Mouse (Mus musculus) limb, embryonic 14.5 days (tissue): ENCODE results near the gene Gm2115. TPM values are rescaled to one million over a fixed set of nuclear protein-coding genes. Genes with fewer than 3 reads are reported as not detected.

Source experiments
- ATAC-seq: fragments of 200-750 bp; cut with Nextera tagmentation; 2 replicates; pipeline ENCODE4 v1.8.0; 2017; ENCODE audit warnings: low read depth, moderate number of reproducible peaks, moderate TSS enrichment; ENCODE audit not compliant: low FRiP score
- DNase-seq: peaks from one replicate; pipeline ENCODE4 v3.0.0-alpha.2; 2015; ENCODE audit warnings: low spot score
- H3K27ac ChIP-seq: fragments of 300-500 bp; sonication (generic); replicated peaks from 2 replicates; pipeline ENCODE4 v1.5.1; 2014; ENCODE audit warnings: low read depth, mild to moderate bottlenecking, low read length, moderate library complexity, mixed read lengths
- H3K27me3 ChIP-seq: fragments of 300-500 bp; sonication (generic); 2 replicates; pipeline ENCODE4 v1.6.1; 2014; ENCODE audit warnings: low read length, mixed read lengths; ENCODE audit not compliant: control insufficient read depth, insufficient read depth
- H3K36me3 ChIP-seq: fragments of 300-500 bp; sonication (generic); 2 replicates; pipeline ENCODE4 v1.6.1; 2014; ENCODE audit warnings: mild to moderate bottlenecking, low read length, moderate library complexity, mixed read lengths; ENCODE audit not compliant: control insufficient read depth, insufficient read depth
- H3K4me1 ChIP-seq: fragments of 300-500 bp; sonication (generic); 2 replicates; pipeline ENCODE4 v1.6.1; 2014; ENCODE audit warnings: antibody characterized with exemption, low read length, mixed read lengths; ENCODE audit not compliant: control insufficient read depth, insufficient read depth
- H3K4me2 ChIP-seq: fragments of 300-500 bp; sonication (generic); replicated peaks from 2 replicates; pipeline ENCODE4 v1.6.1; 2014; ENCODE audit warnings: low read depth, mild to moderate bottlenecking, low read length, moderate library complexity; ENCODE audit not compliant: severe bottlenecking
- H3K4me3 ChIP-seq: fragments of 300-500 bp; sonication (generic); replicated peaks from 2 replicates; pipeline ENCODE4 v1.5.1; 2014; ENCODE audit warnings: low read length
- H3K9ac ChIP-seq: fragments of 300-500 bp; sonication (generic); 2 replicates; pipeline ENCODE4 v1.6.1; 2014; ENCODE audit warnings: mild to moderate bottlenecking, low read depth, low read length, moderate library complexity; ENCODE audit not compliant: severe bottlenecking
- H3K9me3 ChIP-seq: fragments of 300-500 bp; sonication (generic); 2 replicates; pipeline ENCODE4 v1.6.1; 2016; ENCODE audit warnings: low read length; ENCODE audit not compliant: control insufficient read depth
- POLR2A ChIP-seq: fragments of 200-500 bp; IDR thresholded peaks from 2 replicates; pipeline ENCODE4 v1.8.0; 2012; ENCODE audit warnings: inconsistent platforms, mild to moderate bottlenecking, moderate library complexity, borderline replicate concordance; ENCODE audit not compliant: insufficient read depth, insufficient read length; ENCODE audit errors: extremely low read depth
- WGBS: fragments of 180-500 bp; shearing (Covaris S2); extraction: QIAGEN DNeasy Blood & Tissue Kit; methylation state at CpG from one replicate; pipeline ENCODE4 v1.1.7; 2014; 5-methylcytosine and 5-hydroxymethylcytosine counted together
- polyA plus RNA-seq, 2 experiments: library from polyadenylated mRNA; depleted of rRNA in 1 of 2; stranded (reverse) in 1 of 2; unstranded in 1 of 2; fragments of >200 nt; fragmentation: Nextera tagmentation in 1 of 2; extraction: Ambion mirVana in 1 of 2; gene quantifications; 2 replicates each; pipeline versions ENCODE4 v1.2.1 to v1.2.3; 2012 to 2014

The Gm2115 gene
- polyA plus RNA-seq, 2 experiments: 0.97 to 0.99 TPM

GRCm38 (mm10) chr7:84566200-84566599 is 37.4 kb downstream of the Gm2115 start:
- DNase-seq: no peak
- Histone ChIP-seq H3K36me3 (no peaks in the 10 kb centered on the region), H3K27ac (no peak overlapping the region), H3K4me2 (no peak overlapping the region), H3K4me3 (no peak overlapping the region), H3K9ac (no peak overlapping the region), H3K9me3 (no peaks in the 10 kb centered on the region), H3K4me1 (no peaks in the 10 kb centered on the region), H3K27me3 (no peaks in the 10 kb centered on the region)
- no peak for TF ChIP-seq POLR2A
- no peak for ATAC-seq
- WGBS: 77% methylated on average over 6 of the region's 6 CpGs

- ATAC-seq: no peak
- no peak overlapping the region for H3K27ac ChIP-seq
- H3K4me2 ChIP-seq: no peak overlapping the region
- no peak for TF ChIP-seq POLR2A
- H3K9ac ChIP-seq: no peak overlapping the region
- no peaks in the 10 kb centered on the region for H3K36me3 ChIP-seq
- no peak overlapping the region for H3K4me3 ChIP-seq
- no peak for DNase-seq
- no peaks in the 10 kb centered on the region for H3K4me1 ChIP-seq
- no peaks in the 10 kb centered on the region for H3K27me3 ChIP-seq
- WGBS: 75% methylated on average over 2 of the region's 2 CpGs
- H3K9me3 ChIP-seq: no peaks in the 10 kb centered on the region
Observed at GRCm38 (mm10) chr7:84577034-84577433, 48.3 kb downstream of the Gm2115 start.

GRCm38 (mm10) chr7:84578841-84579240 is 50.1 kb downstream of the Gm2115 start:
- no peak overlapping the region for H3K4me3 ChIP-seq
- no peak overlapping the region for H3K27ac ChIP-seq
- H3K4me1 ChIP-seq: no peaks in the 10 kb centered on the region
- H3K9me3 ChIP-seq: no peaks in the 10 kb centered on the region
- no peaks in the 10 kb centered on the region for H3K27me3 ChIP-seq
- TF ChIP-seq POLR2A: no peak
- WGBS: 64% methylated on average over 1 of the region's 1 CpGs
- DNase-seq: no peak
- no peaks in the 10 kb centered on the region for H3K36me3 ChIP-seq
- H3K4me2 ChIP-seq: no peak overlapping the region
- ATAC-seq: no peak
- no peak overlapping the region for H3K9ac ChIP-seq

- H3K4me3 ChIP-seq: no peak overlapping the region
- ATAC-seq (no peak), DNase-seq (no peak)
- H3K36me3 ChIP-seq: no peaks in the 10 kb centered on the region
- H3K4me1 ChIP-seq: no peaks in the 10 kb centered on the region
- H3K27ac ChIP-seq: no peak overlapping the region
- H3K9me3 ChIP-seq: no peaks in the 10 kb centered on the region
- H3K27me3 ChIP-seq: no peaks in the 10 kb centered on the region
- no peak for TF ChIP-seq POLR2A
- 100% methylated on average over 1 of the region's 1 CpGs for WGBS
- no peak overlapping the region for H3K9ac ChIP-seq
- H3K4me2 ChIP-seq: no peak overlapping the region
Observed at GRCm38 (mm10) chr7:84579769-84580168, 51.0 kb downstream of the Gm2115 start.

- Histone ChIP-seq H3K9me3 (no peaks in the 10 kb centered on the region), H3K27ac (no peak overlapping the region), H3K4me3 (no peak overlapping the region), H3K4me1 (no peaks in the 10 kb centered on the region), H3K36me3 (no peaks in the 10 kb centered on the region), H3K27me3 (no peaks in the 10 kb centered on the region), H3K4me2 (no peak overlapping the region), H3K9ac (no peak overlapping the region)
- TF ChIP-seq POLR2A: no peak
- DNase-seq: no peak
- no peak for ATAC-seq
- 83% methylated on average over 4 of the region's 4 CpGs for WGBS
Observed at GRCm38 (mm10) chr7:84585086-84585485, 56.3 kb downstream of the Gm2115 start.
